Mouse (Mus musculus) bone marrow, adult 2 months (tissue): ENCODE results near the gene Trim16. TPM values are rescaled to one million over a fixed set of nuclear protein-coding genes. Genes with fewer than 3 reads are reported as not detected.
A peak's percentile ranks its signal among the peaks of the same experiment; 100 is the strongest.

Experiments
- H3K27ac ChIP-seq: fragments of 200-500 bp; 2 replicates; pipeline ENCODE4 v1.5.1; 2012; ENCODE audit warnings: low read depth, mild to moderate bottlenecking, control low read depth, inconsistent platforms, low read length; ENCODE audit not compliant: control insufficient read depth, poor library complexity, insufficient read depth
- H3K4me1 ChIP-seq: fragments of 200-500 bp; 2 replicates; pipeline ENCODE4 v1.6.1; 2011; ENCODE audit warnings: low read length; ENCODE audit not compliant: control insufficient read depth, insufficient read depth
- H3K4me3 ChIP-seq: fragments of 200-500 bp; replicated peaks from 2 replicates; pipeline ENCODE3; 2011; ENCODE audit warnings: mild to moderate bottlenecking, low read depth, low read length, control low read depth; ENCODE audit not compliant: control insufficient read depth
- CTCF ChIP-seq: fragments of 200-500 bp; IDR thresholded peaks from 2 replicates; pipeline ENCODE4 v1.5.1; 2011; ENCODE audit warnings: low read length, control low read depth; ENCODE audit not compliant: control insufficient read depth, insufficient read depth
- POLR2A ChIP-seq: fragments of 200-500 bp; IDR thresholded peaks from 2 replicates; pipeline ENCODE4 v1.6.1; 2011; ENCODE audit warnings: low read depth, mild to moderate bottlenecking, control low read depth, low read length, borderline replicate concordance; ENCODE audit not compliant: control insufficient read depth
- WGBS: fragments of 180-500 bp; shearing (Covaris S2); methylation state at CpG from one replicate; pipeline ENCODE4 v1.1.7; 2018; 5-methylcytosine and 5-hydroxymethylcytosine counted together
- polyA plus RNA-seq: library from polyadenylated mRNA; stranded (reverse); fragments of >200 nt; gene quantifications from 2 replicates; pipeline ENCODE4 v1.2.4, GENCODE M21; 2011; ENCODE audit warnings: low replicate concordance; ENCODE audit not compliant: missing spikeins, insufficient read depth, insufficient read length

The Trim16 gene
- polyA plus RNA-seq: 1.5 and 4.3 TPM in 2 replicates

- peak within 1 kb of the TSS; percentile 79 for H3K4me3 ChIP-seq
- TF ChIP-seq CTCF (no peak), POLR2A (peak; percentile 43; the same call in 1 of the 2 replicates)
Observed at GRCm38 (mm10) chr11:62820059-62820541, at the start of gene Trim16. Gene Trim16 (plus strand): TSS chr11:62820231.

GRCm38 (mm10) chr11:62776510-62776909 lies 43.5 kb upstream of the Trim16 start:
- Histone ChIP-seq H3K4me3 (no peak overlapping the region), H3K4me1 (no peaks in the 10 kb centered on the region), H3K27ac (no peak overlapping the region)
- WGBS: 89% methylated on average over 7 of the region's 7 CpGs
- TF ChIP-seq CTCF (no peak), POLR2A (no peak)

More at GRCm38 (mm10) chr11:62820059-62820541, at the start of gene Trim16:
- WGBS: under 1% methylated on average over 15 of the region's 15 CpGs
- Histone ChIP-seq H3K4me1 (peaks cover 2% of the 10 kb centered on the region; the same call in 1 of the 2 replicates), H3K27ac (peak within 1 kb of the TSS; percentile 74)

GRCm38 (mm10) chr11:62788935-62789616 lies 31.0 kb upstream of the Trim16 start, which contains the start of gene Zfp286:
Gene Zfp286 (minus strand): TSS chr11:62789462.
- Histone ChIP-seq H3K4me1 (peaks cover 3% of the 10 kb centered on the region; the same call in 1 of the 2 replicates), H3K4me3 (peak within 1 kb of the TSS; percentile 70), H3K27ac (no peak within 1 kb of the TSS)
- 7% methylated on average over 34 of the region's 34 CpGs for WGBS
- TF ChIP-seq POLR2A (peak; percentile 44; the same call in 1 of the 2 replicates), CTCF (no peak)

GRCm38 (mm10) chr11:62789617-62789936 lies 30.5 kb upstream of the Trim16 start:
- WGBS: 47% methylated on average over 3 of the region's 3 CpGs
- Histone ChIP-seq H3K27ac (no peak overlapping the region), H3K4me3 (peak overlapping the region; percentile 70), H3K4me1 (peaks cover 3% of the 10 kb centered on the region; the same call in 1 of the 2 replicates)
- TF ChIP-seq CTCF (no peak), POLR2A (no peak)

- H3K4me3 ChIP-seq: no peak overlapping the region
- no peak overlapping the region for H3K27ac ChIP-seq
- 73% methylated on average over 13 of the region's 13 CpGs for WGBS
- H3K4me1 ChIP-seq: no peaks in the 10 kb centered on the region
- TF ChIP-seq CTCF (no peak), POLR2A (no peak)
Observed at GRCm38 (mm10) chr11:62804119-62804518, 15.9 kb upstream of the Trim16 start.

GRCm38 (mm10) chr11:62807965-62808364 lies 12.1 kb upstream of the Trim16 start:
- Histone ChIP-seq H3K4me1 (no peaks in the 10 kb centered on the region), H3K4me3 (no peak overlapping the region), H3K27ac (no peak overlapping the region)
- TF ChIP-seq POLR2A (no peak), CTCF (no peak)
- WGBS: 50% methylated on average over 2 of the region's 2 CpGs

- TF ChIP-seq POLR2A: no peak
- TF ChIP-seq CTCF: no peak; the same call in 1 of the 2 replicates
- H3K27ac ChIP-seq: no peak overlapping the region
- WGBS: 74% methylated on average over 4 of the region's 4 CpGs
- H3K4me1 ChIP-seq: no peaks in the 10 kb centered on the region
- H3K4me3 ChIP-seq: no peak overlapping the region
Observed at GRCm38 (mm10) chr11:62809201-62809600, 10.8 kb upstream of the Trim16 start.

GRCm38 (mm10) chr11:62812268-62812667 lies 7.8 kb upstream of the Trim16 start:
- TF ChIP-seq CTCF (no peak), POLR2A (no peak)
- H3K4me3 ChIP-seq: no peak overlapping the region
- WGBS: 48% methylated on average over 6 of the region's 6 CpGs
- H3K27ac ChIP-seq: no peak overlapping the region
- H3K4me1 ChIP-seq: no peaks in the 10 kb centered on the region
